Mouse (Mus musculus) embryonic fibroblast, embryonic 13.5 days (primary cell): Measurements from ENCODE around the gene Zmiz1.

Source experiments
- CTCF ChIP-seq: IDR thresholded peaks from 2 replicates; pipeline ENCODE4 v1.5.1; 2011; ENCODE audit warnings: mild to moderate bottlenecking, control low read depth, low read length, moderate library complexity, borderline replicate concordance; ENCODE audit not compliant: insufficient read depth
- POLR2A ChIP-seq: IDR thresholded peaks from 2 replicates; pipeline ENCODE4 v1.6.1; 2011; ENCODE audit warnings: low read depth, mild to moderate bottlenecking, control low read depth, low read length, moderate library complexity

DNA sequence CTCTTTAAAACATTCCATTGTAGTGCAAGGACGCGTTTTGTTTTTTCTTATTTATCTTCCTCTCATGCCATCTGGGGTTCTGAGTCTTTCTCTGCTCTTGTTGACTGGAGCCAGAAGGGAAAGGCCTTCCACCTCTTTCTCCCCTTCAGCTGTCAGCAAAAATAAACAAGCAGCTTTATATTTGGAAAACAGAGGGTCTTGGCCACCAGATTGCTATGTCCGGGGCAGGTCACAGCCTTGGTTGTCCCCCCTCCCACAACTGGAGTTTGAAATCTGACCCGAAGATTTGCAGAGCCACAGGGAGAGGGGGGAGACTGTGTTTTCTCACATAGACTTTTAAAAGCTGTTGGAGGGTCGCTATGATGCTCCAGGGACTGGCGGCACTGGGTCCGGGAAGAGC lies 96.9 kb downstream of the Zmiz1 start:
- no peak for TF ChIP-seq CTCF
- TF ChIP-seq POLR2A = no peak
